Mouse (Mus musculus): Measurements from ENCODE around the gene Nptn. TPM values are rescaled to one million over a fixed set of nuclear protein-coding genes. Genes with fewer than 3 reads are reported as not detected.

The Nptn gene
- 48.0 and 50.7 TPM in 2 replicates for polyA plus RNA-seq (2016; fragmentation: Nextera tagmentation; extraction: Ambion mirVana)

DNA sequence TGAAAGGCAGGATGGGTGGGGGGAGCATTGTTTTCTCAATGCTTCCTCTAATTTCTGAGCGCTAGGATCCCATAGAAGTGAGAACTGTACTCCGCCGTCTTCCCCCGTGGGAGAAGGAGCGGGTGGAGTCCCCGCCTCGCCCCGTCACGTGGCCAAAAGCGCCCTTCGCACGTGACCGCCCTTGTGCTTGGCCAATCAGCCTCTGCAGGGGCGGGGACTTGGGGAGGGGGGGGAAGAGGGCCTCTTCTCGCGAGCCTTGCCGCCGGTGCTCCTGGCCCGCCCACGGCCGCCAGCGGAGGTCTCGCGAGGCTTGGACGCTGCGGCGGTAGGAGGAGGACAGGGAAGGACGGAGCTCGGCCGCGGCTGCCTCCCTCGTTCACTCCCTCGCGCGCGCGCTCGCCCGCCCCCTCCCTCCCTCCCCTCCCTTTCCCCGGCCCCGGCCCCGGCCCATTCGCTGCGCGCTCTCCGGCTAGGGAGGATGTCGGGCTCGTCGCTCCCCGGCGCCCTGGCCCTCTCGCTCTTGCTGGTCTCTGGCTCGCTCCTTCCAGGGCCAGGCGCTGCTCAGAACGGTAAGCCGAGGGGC lies at the start of gene Nptn:
Gene Nptn, plus strand, starts transcription at position 283 of the 583 bp plus-strand sequence.
- Histone ChIP-seq H3K27me3 (ENCODE audit: poor library complexity, severe bottlenecking) (no peaks in the 10 kb centered on the region), H3K9me3 (no peaks in the 10 kb centered on the region), H3K27ac (peak within 1 kb of the TSS; percentile 96), H3K36me3 (replicated peaks) (no peaks in the 10 kb centered on the region), H3K4me3 (peak within 1 kb of the TSS; percentile 96), H3K4me1 (peaks cover 23% of the 10 kb centered on the region)
- WGBS, result under 1% methylated on average over 42 of the region's 56 CpGs
- DNase-seq (ENCODE audit: extremely low spot score, low spot score), result peak; percentile 96

DNA sequence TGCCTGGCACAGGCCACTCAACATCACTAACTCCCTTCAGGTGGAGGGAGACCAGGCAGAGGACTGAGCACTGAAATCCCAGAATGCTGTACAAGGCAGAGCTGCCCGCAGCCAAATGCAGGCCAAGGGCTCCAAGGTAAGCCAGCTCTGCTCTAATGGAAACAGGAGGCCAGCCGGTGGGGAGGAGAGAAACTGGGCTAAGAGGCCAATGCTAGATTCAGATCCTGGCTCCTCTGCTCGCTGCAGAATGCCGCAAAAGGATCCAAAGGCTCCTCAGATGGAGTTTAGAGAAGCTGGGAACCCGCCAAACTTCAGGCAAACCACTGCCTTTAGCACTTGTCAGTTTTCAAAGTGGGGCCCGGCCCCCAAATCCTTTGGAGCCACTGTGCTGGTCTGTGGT lies 48.7 kb upstream of the Nptn start:
- 89% methylated on average over 6 of the region's 6 CpGs for WGBS
- no peaks in the 10 kb centered on the region for H3K4me1 ChIP-seq
- no peaks in the 10 kb centered on the region for H3K27me3 ChIP-seq (ENCODE audit: poor library complexity, severe bottlenecking)
- H3K9me3 ChIP-seq, result no peaks in the 10 kb centered on the region
- H3K27ac ChIP-seq, result no peak overlapping the region
- no peak overlapping the region for H3K4me3 ChIP-seq
- peaks cover 54% of the 10 kb centered on the region for H3K36me3 ChIP-seq (replicated peaks)
- DNase-seq (ENCODE audit: extremely low spot score, low spot score), result no peak

DNA sequence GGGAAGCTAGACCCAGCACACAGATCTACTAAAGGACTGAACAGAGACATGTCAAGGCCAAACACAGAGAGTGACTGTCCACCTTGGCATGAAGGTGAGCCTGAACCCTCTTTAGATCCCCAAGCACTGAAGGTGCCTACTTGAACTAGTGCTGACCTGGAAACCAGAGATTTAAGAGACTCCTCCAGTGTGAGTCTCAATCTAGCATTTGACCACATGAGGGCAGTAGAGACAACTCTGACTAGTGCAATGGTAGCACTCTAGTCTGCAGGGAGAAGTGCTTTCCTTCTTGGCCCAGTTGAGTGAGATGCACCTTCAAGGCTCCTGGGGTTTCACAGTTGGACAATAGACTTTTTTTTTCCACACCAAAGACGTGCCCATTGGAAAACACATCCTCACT lies 47.3 kb upstream of the Nptn start:
- Histone ChIP-seq H3K36me3 (replicated peaks) (peaks cover 48% of the 10 kb centered on the region), H3K27ac (no peak overlapping the region), H3K4me3 (no peak overlapping the region), H3K27me3 (ENCODE audit: poor library complexity, severe bottlenecking) (no peaks in the 10 kb centered on the region), H3K9me3 (no peaks in the 10 kb centered on the region), H3K4me1 (no peaks in the 10 kb centered on the region)
- peak; percentile 25 for DNase-seq (ENCODE audit: extremely low spot score, low spot score)
- 54% methylated on average over 1 of the region's 1 CpGs for WGBS

DNA sequence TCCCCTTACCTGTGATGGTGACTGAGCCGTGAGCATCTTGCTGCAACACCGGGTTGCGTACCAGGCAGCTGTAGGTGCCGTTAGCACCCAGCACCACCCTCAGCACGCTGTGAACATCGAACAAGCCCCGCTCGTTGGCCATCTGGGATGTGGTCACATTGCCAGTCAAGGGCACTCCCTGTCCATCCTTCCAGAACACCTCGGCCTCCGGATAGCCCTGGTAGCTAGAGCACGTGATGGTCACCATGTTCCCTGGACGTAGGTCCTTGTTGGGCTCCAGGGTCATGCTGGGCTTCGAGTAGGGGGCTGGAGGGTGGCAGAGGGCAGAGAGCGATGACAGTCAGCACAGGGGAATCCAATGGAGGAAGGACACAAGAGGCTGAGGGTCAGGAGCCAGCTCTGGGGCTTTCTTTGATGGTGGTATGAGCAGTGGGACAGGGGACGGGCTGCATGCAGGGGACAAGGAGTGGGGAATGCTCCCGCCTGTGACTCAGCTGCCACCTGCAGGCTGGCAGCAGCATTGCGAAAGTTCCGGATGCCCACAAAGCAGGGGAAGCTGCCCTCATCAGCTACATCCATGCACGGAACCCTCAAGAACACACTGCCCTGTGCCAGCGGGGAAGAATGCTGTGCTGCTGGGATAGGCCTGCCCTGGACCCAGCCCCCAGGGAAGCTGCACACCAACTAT lies 46.4 kb upstream of the Nptn start:
- Histone ChIP-seq H3K9me3 (no peaks in the 10 kb centered on the region), H3K27me3 (ENCODE audit: poor library complexity, severe bottlenecking) (no peaks in the 10 kb centered on the region), H3K4me1 (no peaks in the 10 kb centered on the region), H3K4me3 (no peak overlapping the region), H3K36me3 (replicated peaks) (peaks cover 44% of the 10 kb centered on the region), H3K27ac (no peak overlapping the region)
- DNase-seq (ENCODE audit: extremely low spot score, low spot score), result peak; percentile 45
- 79% methylated on average over 20 of the region's 20 CpGs for WGBS

DNA sequence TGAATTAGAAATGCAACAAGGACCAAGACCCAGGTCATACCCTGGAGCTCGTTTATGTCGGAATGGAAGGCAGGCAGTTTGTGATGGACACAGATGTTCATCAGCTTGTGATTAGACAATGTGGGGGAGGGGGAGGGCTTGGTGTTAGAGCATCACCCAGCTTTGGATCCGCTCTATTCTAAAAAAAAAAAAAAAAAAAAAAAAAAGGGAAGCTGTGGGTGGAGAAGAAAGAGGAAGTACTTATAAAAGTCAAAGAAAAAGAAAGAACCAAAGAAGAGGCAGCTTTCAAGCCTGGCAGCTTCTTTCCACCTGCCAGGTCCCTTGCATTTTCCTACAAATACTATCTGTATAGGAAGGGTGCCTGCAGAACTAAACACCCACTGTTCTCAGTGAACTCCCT lies 44.3 kb upstream of the Nptn start:
- no peak overlapping the region for H3K4me3 ChIP-seq
- H3K27ac ChIP-seq, result no peak overlapping the region
- no peak for DNase-seq (ENCODE audit: extremely low spot score, low spot score)
- no peaks in the 10 kb centered on the region for H3K27me3 ChIP-seq (ENCODE audit: poor library complexity, severe bottlenecking)
- H3K9me3 ChIP-seq, result no peaks in the 10 kb centered on the region
- H3K36me3 ChIP-seq (replicated peaks), result peaks cover 40% of the 10 kb centered on the region
- no peaks in the 10 kb centered on the region; the same call in 1 of the 2 replicates for H3K4me1 ChIP-seq
- 90% methylated on average over 3 of the region's 3 CpGs for WGBS

DNA sequence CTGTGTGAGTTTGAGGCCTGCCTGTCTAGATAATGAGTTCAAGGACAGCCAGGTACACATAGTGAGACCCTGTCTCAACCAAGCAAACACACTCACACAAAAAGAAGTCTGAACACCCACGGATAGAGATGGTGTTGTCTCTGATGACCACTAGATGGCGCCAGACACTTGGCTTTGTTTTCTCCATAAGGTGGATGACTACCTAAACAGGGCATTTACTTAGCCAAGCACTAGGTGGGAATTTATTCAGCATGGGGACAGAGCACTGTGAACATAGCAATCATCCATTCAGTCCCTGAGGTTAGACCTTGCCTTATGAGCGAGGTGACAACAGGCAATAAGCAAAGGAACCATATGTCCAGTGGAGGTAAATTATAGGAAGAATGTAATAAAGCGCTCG lies 42.2 kb upstream of the Nptn start:
- Histone ChIP-seq H3K4me1 (no peaks in the 10 kb centered on the region; the same call in 1 of the 2 replicates), H3K4me3 (no peak overlapping the region), H3K27me3 (ENCODE audit: poor library complexity, severe bottlenecking) (no peaks in the 10 kb centered on the region), H3K9me3 (no peaks in the 10 kb centered on the region), H3K36me3 (replicated peaks) (peaks cover 37% of the 10 kb centered on the region), H3K27ac (no peak overlapping the region)
- WGBS, result 49% methylated on average over 5 of the region's 5 CpGs
- DNase-seq (ENCODE audit: extremely low spot score, low spot score), result peak; percentile 55

DNA sequence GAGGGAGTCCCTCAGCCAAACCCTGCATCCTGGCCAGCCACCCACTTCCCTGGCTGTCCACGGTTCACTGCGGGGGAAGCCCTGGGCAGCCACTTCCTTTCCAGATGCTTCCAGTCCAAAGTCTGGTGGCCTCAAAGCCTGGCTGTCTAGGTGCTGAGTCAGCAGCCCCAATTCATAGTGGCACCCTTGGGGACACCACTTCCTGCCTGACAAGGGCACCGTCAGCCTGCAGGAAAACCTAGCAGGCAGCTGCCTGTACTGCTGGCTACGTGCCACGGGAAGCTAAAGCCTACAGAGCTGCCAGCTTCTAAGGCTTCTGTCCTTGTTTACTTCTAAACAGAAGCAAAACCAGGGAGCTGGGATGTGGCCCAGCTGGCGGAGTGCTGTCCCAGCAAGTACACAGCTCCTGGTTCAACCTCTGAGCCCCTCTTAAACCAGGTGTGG lies 40.1 kb upstream of the Nptn start:
- Histone ChIP-seq H3K27me3 (ENCODE audit: poor library complexity, severe bottlenecking) (no peaks in the 10 kb centered on the region), H3K9me3 (no peaks in the 10 kb centered on the region), H3K36me3 (replicated peaks) (peaks cover 23% of the 10 kb centered on the region), H3K27ac (peak overlapping the region; percentile 8; the same call in 1 of the 2 replicates), H3K4me1 (peaks cover 5% of the 10 kb centered on the region; the same call in 1 of the 2 replicates), H3K4me3 (no peak overlapping the region)
- DNase-seq (ENCODE audit: extremely low spot score, low spot score), result no peak
- 82% methylated on average over 6 of the region's 6 CpGs for WGBS

DNA sequence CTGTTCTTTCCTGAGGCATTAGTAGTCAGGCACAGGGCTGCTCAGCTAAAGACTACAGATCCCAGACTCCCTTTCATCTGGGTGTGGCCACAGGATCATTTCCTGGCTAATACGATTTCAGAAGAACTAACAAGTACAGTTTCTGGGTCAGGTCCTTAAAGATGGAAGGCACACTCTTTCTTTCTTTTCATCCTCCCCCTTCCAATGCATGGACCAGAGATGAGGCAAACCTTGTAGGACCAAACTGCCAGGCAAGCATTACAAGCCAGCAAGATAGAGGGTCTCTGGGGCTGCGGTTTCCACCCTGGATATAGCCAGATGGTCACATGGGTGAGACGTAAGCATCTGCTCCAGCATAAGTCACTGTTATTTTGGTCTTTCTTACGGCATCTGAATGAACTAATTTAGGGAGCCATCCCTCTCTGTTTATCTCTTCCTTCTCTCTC lies 37.1 kb upstream of the Nptn start:
- Histone ChIP-seq H3K9me3 (no peaks in the 10 kb centered on the region), H3K27ac (no peak overlapping the region), H3K27me3 (ENCODE audit: poor library complexity, severe bottlenecking) (no peaks in the 10 kb centered on the region), H3K36me3 (replicated peaks) (peaks cover 5% of the 10 kb centered on the region), H3K4me3 (no peak overlapping the region), H3K4me1 (peaks cover 25% of the 10 kb centered on the region)
- WGBS, result 84% methylated on average over 4 of the region's 4 CpGs
- DNase-seq (ENCODE audit: extremely low spot score, low spot score), result no peak

DNA sequence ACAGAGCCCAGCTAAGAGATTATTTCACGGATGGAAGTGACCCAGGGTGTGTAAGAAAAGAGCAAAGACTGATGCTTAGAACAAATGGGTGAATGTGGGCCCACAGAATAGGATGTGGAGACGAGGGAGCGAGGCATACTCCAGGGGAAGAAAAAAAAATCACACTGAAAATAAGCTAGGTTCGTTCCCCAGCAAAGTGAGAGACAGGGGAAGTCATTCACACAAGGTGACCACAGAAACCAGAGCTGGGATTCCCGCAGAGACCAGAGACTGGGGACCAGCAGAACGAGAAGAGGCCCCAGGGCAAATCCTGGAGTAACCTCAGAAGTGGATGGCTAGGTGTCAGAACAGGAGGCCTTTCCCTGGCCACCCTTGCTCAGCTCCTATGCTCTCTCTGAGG lies 36.6 kb upstream of the Nptn start:
- peaks cover 25% of the 10 kb centered on the region for H3K4me1 ChIP-seq
- H3K4me3 ChIP-seq, result no peak overlapping the region
- no peak overlapping the region for H3K27ac ChIP-seq
- peaks cover 3% of the 10 kb centered on the region for H3K36me3 ChIP-seq (replicated peaks)
- WGBS, result 74% methylated on average over 6 of the region's 6 CpGs
- H3K9me3 ChIP-seq, result no peaks in the 10 kb centered on the region
- no peaks in the 10 kb centered on the region for H3K27me3 ChIP-seq (ENCODE audit: poor library complexity, severe bottlenecking)
- no peak for DNase-seq (ENCODE audit: extremely low spot score, low spot score)

DNA sequence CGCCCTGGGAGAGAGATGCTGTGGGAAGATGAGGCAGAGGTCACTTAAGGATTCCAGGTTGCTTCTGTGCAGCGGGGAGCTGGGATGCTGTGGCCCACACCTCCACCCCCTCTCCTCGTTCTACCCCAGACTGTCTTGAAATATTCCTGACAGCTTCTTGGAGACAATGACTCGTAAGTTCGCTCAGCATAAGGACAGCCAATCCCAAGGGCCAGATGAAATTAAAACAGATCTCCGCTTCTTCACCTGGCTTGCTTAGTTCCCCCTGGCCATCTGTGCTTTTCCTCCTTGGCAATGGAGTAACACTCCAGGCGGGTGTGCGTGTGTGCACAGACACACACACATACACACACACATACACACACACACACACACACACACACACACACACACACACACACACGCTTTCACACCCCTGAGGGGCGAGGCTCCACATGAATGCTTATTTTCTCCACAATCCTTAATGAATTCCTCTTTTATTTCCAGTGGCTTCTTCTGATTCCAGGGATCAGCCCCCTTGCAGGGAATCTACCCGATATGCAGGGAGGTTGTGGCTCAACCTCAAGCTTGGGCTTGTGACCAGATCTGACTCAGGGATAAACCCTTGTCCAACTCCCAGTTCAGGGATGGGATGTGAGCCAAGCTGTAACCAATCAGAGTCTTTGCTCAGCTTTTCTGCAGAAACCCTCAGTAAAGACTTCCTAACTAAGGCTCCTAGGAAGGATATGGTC lies 35.2 kb upstream of the Nptn start:
- H3K9me3 ChIP-seq, result no peaks in the 10 kb centered on the region
- H3K4me1 ChIP-seq, result peaks cover 26% of the 10 kb centered on the region
- H3K27me3 ChIP-seq (ENCODE audit: poor library complexity, severe bottlenecking), result no peaks in the 10 kb centered on the region
- DNase-seq (ENCODE audit: extremely low spot score, low spot score), result no peak
- H3K36me3 ChIP-seq (replicated peaks), result no peaks in the 10 kb centered on the region
- no peak overlapping the region for H3K4me3 ChIP-seq
- H3K27ac ChIP-seq, result no peak overlapping the region
- 89% methylated on average over 11 of the region's 11 CpGs for WGBS

DNA sequence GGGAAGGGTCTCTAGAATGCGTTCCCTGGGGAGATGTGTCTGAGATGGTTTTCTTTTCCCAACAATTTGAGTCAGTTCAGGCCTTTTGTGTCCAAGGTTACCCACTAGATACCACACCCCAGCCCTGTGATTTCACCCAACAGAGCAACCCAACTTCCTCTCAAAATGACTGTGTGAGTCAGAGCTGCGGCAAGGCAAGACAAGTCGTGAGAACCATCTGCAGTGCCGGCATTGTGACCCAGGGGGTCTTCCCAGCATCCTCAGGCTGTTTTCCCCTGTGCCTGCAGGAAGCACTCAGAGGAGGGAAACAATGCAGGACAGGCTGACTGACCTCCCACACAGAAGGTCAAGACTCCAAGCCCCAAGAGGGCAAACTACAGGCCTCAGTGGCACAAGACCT lies 33.1 kb upstream of the Nptn start:
- WGBS, result 52% methylated on average over 4 of the region's 4 CpGs
- H3K27ac ChIP-seq, result no peak overlapping the region
- peaks cover 43% of the 10 kb centered on the region for H3K4me1 ChIP-seq
- H3K9me3 ChIP-seq, result no peaks in the 10 kb centered on the region
- H3K4me3 ChIP-seq, result no peak overlapping the region
- H3K27me3 ChIP-seq (ENCODE audit: poor library complexity, severe bottlenecking), result no peaks in the 10 kb centered on the region
- H3K36me3 ChIP-seq (replicated peaks), result no peaks in the 10 kb centered on the region
- DNase-seq (ENCODE audit: extremely low spot score, low spot score), result no peak

DNA sequence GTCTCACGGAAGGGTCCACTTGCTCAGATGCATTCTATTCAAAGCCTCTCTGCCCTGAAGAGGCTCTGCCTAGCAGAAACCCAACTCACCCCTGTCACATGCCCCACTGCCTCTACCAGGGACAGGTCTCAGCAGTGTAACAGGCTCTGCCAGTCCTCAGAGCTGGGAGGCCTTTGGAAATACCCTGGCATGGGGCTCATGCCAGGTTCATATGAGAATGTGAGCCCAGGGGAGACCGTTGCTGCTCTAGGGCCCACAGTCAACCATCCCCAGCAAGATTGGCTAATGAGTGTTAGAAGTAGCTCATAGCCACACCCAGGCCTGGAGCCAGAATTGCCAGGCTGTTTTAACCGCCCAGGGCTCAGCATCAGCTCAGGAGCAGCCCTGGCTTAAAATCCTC lies 32.3 kb upstream of the Nptn start:
- Histone ChIP-seq H3K4me3 (no peak overlapping the region), H3K27ac (no peak overlapping the region), H3K9me3 (no peaks in the 10 kb centered on the region), H3K36me3 (replicated peaks) (no peaks in the 10 kb centered on the region), H3K4me1 (peaks cover 51% of the 10 kb centered on the region), H3K27me3 (ENCODE audit: poor library complexity, severe bottlenecking) (no peaks in the 10 kb centered on the region)
- WGBS, result 78% methylated on average over 3 of the region's 3 CpGs
- no peak for DNase-seq (ENCODE audit: extremely low spot score, low spot score)

DNA sequence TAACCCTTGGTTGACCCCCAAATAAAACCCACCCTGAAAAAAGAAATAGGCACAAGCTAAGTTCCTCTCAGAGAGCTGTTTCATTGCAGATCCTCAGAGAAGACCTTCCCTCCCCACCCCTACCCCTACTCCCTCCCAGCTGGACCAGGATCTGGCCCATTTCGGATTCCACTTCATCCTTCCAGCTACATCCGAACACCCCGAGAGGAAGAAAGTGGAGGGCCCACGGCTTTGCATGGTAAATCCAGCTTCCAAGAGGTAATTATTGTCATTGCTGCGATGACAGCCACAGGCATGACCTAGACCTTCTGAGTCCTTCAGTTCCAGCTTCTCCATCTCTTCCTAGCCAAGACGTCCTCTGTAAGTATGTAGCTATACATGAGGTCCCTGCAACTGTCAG lies 31.1 kb upstream of the Nptn start:
- no peaks in the 10 kb centered on the region for H3K27me3 ChIP-seq (ENCODE audit: poor library complexity, severe bottlenecking)
- H3K4me3 ChIP-seq, result no peak overlapping the region
- WGBS, result 94% methylated on average over 6 of the region's 6 CpGs
- no peaks in the 10 kb centered on the region for H3K9me3 ChIP-seq
- no peak overlapping the region for H3K27ac ChIP-seq
- peaks cover 59% of the 10 kb centered on the region for H3K4me1 ChIP-seq
- H3K36me3 ChIP-seq (replicated peaks), result no peaks in the 10 kb centered on the region
- DNase-seq (ENCODE audit: extremely low spot score, low spot score), result no peak

Data from forebrain, embryonic 10.5 days (tissue).